Mouse (Mus musculus) lung, postnatal 0 days (tissue): Measurements from ENCODE around the gene Nfya. TPM values are rescaled to one million over a fixed set of nuclear protein-coding genes. Genes with fewer than 3 reads are reported as not detected.

Experiments used
- ATAC-seq: fragments of 200-750 bp; cut with Nextera tagmentation; 2 replicates; pipeline ENCODE4 v1.8.0; 2017; ENCODE audit warnings: moderate library complexity
- DNase-seq: peaks from one replicate; pipeline ENCODE4 v3.0.0-alpha.2; 2016; ENCODE audit warnings: low spot score
- H3K27ac ChIP-seq: fragments of 300-500 bp; sonication (generic); 2 replicates; pipeline ENCODE4 v1.5.1; 2014; ENCODE audit warnings: antibody characterized with exemption, mild to moderate bottlenecking, low read length, mixed read lengths
- H3K27me3 ChIP-seq: fragments of 300-500 bp; sonication (generic); replicated peaks from 2 replicates; pipeline ENCODE4 v1.6.1; 2014; ENCODE audit warnings: low read length, mixed read lengths; ENCODE audit not compliant: insufficient read depth
- H3K36me3 ChIP-seq: fragments of 300-500 bp; sonication (generic); 2 replicates; pipeline ENCODE4 v1.6.1; 2014; ENCODE audit warnings: low read length, mixed read lengths; ENCODE audit not compliant: insufficient read depth
- H3K4me1 ChIP-seq: fragments of 300-500 bp; sonication (generic); 2 replicates; pipeline ENCODE4 v1.6.1; 2014; ENCODE audit warnings: antibody characterized with exemption, low read depth, low read length, mixed read lengths; ENCODE audit not compliant: insufficient read depth
- H3K4me2 ChIP-seq: fragments of 300-500 bp; sonication (generic); replicated peaks from 2 replicates; pipeline ENCODE4 v1.6.1; 2014; ENCODE audit warnings: low read depth, mild to moderate bottlenecking, low read length, moderate library complexity, mixed read lengths
- H3K4me3 ChIP-seq: fragments of 300-500 bp; sonication (generic); 2 replicates; pipeline ENCODE4 v1.5.1; 2014; ENCODE audit warnings: low read depth, low read length
- H3K9ac ChIP-seq: fragments of 300-500 bp; sonication (generic); replicated peaks from 2 replicates; pipeline ENCODE4 v1.6.1; 2014; ENCODE audit warnings: low read depth, mild to moderate bottlenecking
- H3K9me3 ChIP-seq: fragments of 300-500 bp; sonication (generic); 2 replicates; pipeline ENCODE4 v1.6.1; 2016; ENCODE audit warnings: low read length, mixed read lengths
- CTCF ChIP-seq: IDR thresholded peaks from 2 replicates; pipeline ENCODE4 v1.5.1; 2016; ENCODE audit warnings: antibody characterized with exemption, mild to moderate bottlenecking
- EP300 ChIP-seq: IDR thresholded peaks from 2 replicates; pipeline ENCODE4 v1.6.1; 2016; ENCODE audit warnings: antibody characterized with exemption, mild to moderate bottlenecking, control low read depth
- WGBS: fragments of 180-500 bp; shearing (Covaris S2); extraction: QIAGEN DNeasy Blood & Tissue Kit; methylation state at CpG from one replicate; pipeline ENCODE4 v1.1.7; 2014; 5-methylcytosine and 5-hydroxymethylcytosine counted together
- polyA plus RNA-seq: library from polyadenylated mRNA; unstranded; fragments of >200 nt; fragmentation: Nextera tagmentation; extraction: Ambion mirVana; gene quantifications from 2 replicates; pipeline ENCODE4 v1.2.1, GENCODE M21; 2015

Nfya gene
- polyA plus RNA-seq, 1 experiment from 2014 or later: 5.6 TPM

- WGBS: 52% methylated on average over 2 of the region's 2 CpGs
- Histone ChIP-seq H3K27me3 (no peaks in the 10 kb centered on the region), H3K27ac (no peak overlapping the region), H3K4me1 (no peaks in the 10 kb centered on the region), H3K9ac (no peak overlapping the region), H3K4me2 (no peak overlapping the region), H3K4me3 (no peak overlapping the region), H3K36me3 (peaks cover 30% of the 10 kb centered on the region), H3K9me3 (no peaks in the 10 kb centered on the region)
- DNase-seq: no peak
- no peak for ATAC-seq
- TF ChIP-seq EP300: no peak
- TF ChIP-seq CTCF: no peak
Observed at GRCm38 (mm10) chr17:48385786-48386461, 23.8 kb downstream of the Nfya start.

DNA sequence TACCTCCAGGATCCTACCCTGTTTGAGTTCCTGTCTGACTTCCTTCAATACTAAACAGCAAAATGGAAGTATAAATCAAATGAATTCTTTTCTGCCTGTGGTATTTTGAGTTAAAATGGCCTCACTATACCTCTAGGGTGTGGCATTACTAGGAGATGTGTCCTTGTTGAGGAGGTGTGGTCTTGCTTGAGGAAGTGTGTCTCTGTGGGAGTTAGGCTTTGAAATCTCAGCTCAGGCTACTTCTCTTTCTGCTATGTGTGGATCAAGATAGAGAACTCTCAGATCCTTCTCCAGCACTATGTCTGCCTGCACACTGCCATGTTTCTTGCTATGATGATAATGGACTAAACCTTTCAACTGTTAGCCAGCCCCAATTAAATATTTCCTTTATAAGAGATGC, 30.7 kb downstream of the Nfya start:
- H3K9ac ChIP-seq: no peak overlapping the region
- no peaks in the 10 kb centered on the region for H3K4me1 ChIP-seq
- no peak overlapping the region for H3K4me2 ChIP-seq
- DNase-seq: no peak
- no peaks in the 10 kb centered on the region for H3K36me3 ChIP-seq
- H3K9me3 ChIP-seq: no peaks in the 10 kb centered on the region
- ATAC-seq: no peak
- H3K27ac ChIP-seq: no peak overlapping the region
- no peak for TF ChIP-seq CTCF
- no peak for TF ChIP-seq EP300
- no peak overlapping the region for H3K4me3 ChIP-seq
- no peaks in the 10 kb centered on the region for H3K27me3 ChIP-seq

DNA sequence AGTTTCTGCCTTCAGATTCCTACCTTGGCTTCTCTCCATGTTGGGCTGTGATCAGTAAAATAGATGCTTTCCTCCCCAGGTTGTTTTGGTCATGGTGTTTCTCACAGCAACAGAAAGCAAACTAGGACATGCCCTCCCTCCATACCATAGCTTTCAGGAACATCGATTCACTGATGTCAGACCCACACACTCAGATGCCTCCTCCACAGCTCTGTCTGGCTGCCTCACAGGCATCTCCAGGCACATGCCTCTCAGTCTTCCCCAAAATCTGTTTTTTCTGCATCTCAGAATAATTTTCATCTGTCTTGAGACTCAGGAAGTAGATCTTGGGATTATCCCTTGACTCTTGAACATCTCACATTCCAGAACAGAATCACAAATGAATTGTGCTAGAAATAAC, 33.6 kb downstream of the Nfya start:
- Histone ChIP-seq H3K9me3 (no peaks in the 10 kb centered on the region), H3K4me3 (no peak overlapping the region), H3K27ac (no peak overlapping the region), H3K27me3 (no peaks in the 10 kb centered on the region), H3K36me3 (no peaks in the 10 kb centered on the region), H3K4me1 (no peaks in the 10 kb centered on the region), H3K9ac (no peak overlapping the region), H3K4me2 (no peak overlapping the region)
- ATAC-seq (no peak), DNase-seq (no peak)
- TF ChIP-seq EP300 (no peak), CTCF (no peak)
- 97% methylated on average over 1 of the region's 1 CpGs for WGBS

DNA sequence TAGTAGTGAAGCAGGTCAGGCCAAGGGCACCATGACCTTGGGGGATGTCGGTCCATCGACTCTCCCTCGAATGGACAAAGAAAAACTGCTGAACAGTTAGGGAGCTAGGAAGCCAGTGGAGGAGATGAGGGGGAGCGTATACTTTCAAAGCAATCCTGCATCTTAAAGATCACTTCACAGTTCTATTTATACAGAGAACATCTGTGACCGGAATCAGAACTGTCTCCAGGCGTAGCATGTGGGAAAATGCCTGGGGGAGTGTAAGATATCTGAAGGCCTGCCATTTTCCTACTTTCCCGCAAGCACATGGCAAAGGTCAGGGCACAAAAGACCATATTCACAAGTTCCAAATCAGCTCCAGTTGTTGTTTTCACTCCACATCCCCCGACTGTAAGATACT, 36.7 kb downstream of the Nfya start:
- no peaks in the 10 kb centered on the region for H3K27me3 ChIP-seq
- H3K9ac ChIP-seq: no peak overlapping the region
- ATAC-seq: no peak
- H3K4me1 ChIP-seq: no peaks in the 10 kb centered on the region
- TF ChIP-seq EP300 (no peak), CTCF (no peak)
- no peak overlapping the region for H3K27ac ChIP-seq
- no peak overlapping the region for H3K4me2 ChIP-seq
- WGBS: 80% methylated on average over 8 of the region's 8 CpGs
- no peak for DNase-seq
- H3K36me3 ChIP-seq: no peaks in the 10 kb centered on the region
- no peaks in the 10 kb centered on the region for H3K9me3 ChIP-seq
- no peak overlapping the region for H3K4me3 ChIP-seq

DNA sequence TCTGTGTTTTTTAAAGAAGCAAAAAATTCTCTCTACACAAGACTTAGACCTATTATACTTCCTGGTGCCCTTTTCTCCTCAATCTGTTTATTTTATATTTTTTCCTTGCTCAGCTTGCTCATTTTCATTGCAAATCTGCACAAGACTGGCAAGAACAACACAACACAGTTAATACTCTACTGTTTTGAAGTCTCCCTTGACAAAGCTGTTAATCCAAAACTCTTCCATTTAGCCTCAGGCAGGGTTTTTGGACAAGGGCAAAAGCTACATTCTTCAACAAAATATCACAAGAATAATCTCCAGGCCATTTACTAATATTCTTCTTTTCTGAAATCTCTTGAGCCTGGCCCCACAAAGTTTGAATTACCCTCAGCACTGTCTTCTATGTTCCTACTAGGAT, 38.1 kb downstream of the Nfya start:
- DNase-seq (no peak), ATAC-seq (no peak)
- no peaks in the 10 kb centered on the region for H3K36me3 ChIP-seq
- no peak overlapping the region for H3K27ac ChIP-seq
- no peak overlapping the region for H3K4me3 ChIP-seq
- H3K9ac ChIP-seq: no peak overlapping the region
- no peaks in the 10 kb centered on the region for H3K9me3 ChIP-seq
- no peak overlapping the region for H3K4me2 ChIP-seq
- no peaks in the 10 kb centered on the region for H3K4me1 ChIP-seq
- no peaks in the 10 kb centered on the region for H3K27me3 ChIP-seq
- TF ChIP-seq CTCF (no peak), EP300 (no peak)

- Histone ChIP-seq H3K4me1 (no peaks in the 10 kb centered on the region), H3K9ac (no peak overlapping the region), H3K27ac (no peak overlapping the region), H3K4me3 (no peak overlapping the region), H3K4me2 (no peak overlapping the region), H3K36me3 (no peaks in the 10 kb centered on the region), H3K27me3 (no peaks in the 10 kb centered on the region), H3K9me3 (no peaks in the 10 kb centered on the region)
- TF ChIP-seq EP300 (no peak), CTCF (no peak)
- no peak for DNase-seq
- WGBS: 82% methylated on average over 5 of the region's 5 CpGs
- ATAC-seq: no peak
Observed at GRCm38 (mm10) chr17:48366806-48367205, 42.9 kb downstream of the Nfya start.
